Mouse (Mus musculus): ENCODE data around the gene Trak1. TPM values are rescaled to one million over a fixed set of nuclear protein-coding genes. Genes with fewer than 3 reads are reported as not detected.

Trak1 gene
- polyA plus RNA-seq (2012; ENCODE audit: insufficient read depth, insufficient read length, missing spikeins), result 64.3 and 66.0 TPM in 2 replicates

DNA sequence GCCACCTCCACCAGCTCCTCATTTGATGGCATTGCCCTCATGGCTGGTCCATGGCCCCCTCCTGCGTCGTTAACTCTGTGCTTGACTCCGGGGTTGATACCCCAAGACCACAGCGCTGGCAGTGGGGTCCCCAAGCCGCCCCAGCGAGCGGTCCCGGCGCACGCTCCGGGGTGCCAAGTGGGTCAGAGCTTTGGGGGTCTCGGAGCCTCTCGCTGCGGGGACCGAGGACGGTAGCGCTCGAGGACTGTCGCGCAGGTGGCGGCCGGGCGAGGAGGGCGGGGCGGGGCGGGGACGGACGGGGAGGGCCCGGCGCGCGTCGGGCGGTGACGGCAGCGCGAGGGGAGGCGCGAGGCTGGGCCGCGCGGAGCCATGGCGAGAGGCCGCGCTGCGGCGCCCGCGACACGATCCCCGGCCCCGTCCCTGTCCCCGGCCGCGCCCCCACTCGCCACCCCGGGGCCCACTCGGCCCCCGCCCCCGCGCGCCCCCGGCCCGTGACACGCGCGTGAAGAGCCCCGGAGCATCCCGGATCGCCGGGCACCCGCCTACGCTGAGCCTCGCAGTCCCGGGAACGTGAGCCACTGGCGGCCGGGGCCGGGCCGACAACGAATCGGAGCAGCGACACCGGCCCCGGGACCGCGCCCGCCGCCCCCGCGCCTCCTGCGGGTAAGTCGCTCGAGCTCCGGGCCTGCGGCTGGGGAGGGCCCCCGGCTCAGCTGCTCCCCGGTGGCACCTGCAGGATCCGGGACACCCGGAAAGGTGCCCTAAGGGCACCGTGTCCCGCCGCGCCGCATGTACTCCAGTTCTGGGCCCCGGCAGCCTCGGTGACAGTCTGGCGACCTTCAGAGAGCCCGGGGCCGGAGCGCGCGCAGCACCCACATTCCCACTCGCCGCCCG lies at the start of gene Trak1:
TSS of gene Trak1 (plus strand) at position 332 of the 894 bp plus-strand sequence.
- Histone ChIP-seq H3K4me1 (ENCODE audit: control insufficient read depth, insufficient read depth, insufficient read length, low read length) (peaks cover 26% of the 10 kb centered on the region), H3K27ac (replicated peaks; ENCODE audit: low read depth, low read length) (peak within 1 kb of the TSS; percentile 94), H3K4me3 (ENCODE audit: insufficient read depth, low read depth, low read length) (peak within 1 kb of the TSS; percentile 97)

DNA sequence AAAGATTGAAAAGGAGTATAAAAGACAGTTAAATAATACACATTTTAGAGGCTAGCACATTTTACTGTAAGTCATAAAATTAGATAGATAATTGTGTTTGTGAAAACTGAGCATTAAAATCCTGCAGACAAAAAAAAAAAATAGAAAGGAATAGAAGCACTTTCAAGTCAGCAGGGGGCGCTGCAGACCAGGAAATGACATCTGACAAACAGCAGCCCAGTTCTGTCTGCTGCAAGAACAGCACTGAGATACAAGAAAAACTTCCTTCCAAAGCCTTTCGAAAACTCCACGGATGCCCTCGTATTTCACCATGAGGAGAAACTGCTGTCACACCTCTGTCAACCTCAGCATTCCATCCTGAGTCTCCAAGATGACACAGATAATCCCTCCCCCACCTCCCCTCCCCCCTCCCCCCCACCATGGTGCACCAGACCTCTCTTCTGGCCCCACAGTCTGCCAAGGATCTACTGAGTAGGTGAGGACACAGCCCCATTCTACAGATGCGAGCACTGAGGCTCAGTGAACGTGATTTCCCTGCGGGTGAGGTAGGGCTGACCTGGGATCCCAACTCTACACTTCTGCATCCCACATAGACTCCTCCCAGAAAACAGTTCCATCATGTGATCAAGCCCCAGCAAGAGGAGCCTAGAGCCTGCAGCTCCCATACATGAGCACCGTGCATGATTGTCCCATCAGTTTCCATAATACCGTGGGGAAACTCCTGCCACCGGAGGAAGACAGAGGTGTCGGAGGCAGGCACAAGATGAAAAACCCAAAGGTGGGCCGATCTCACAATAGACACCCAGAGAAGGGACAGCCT lies 49.1 kb upstream of the Trak1 start:
- Histone ChIP-seq H3K27ac (replicated peaks; ENCODE audit: low read depth, low read length) (no peak overlapping the region), H3K4me3 (ENCODE audit: insufficient read depth, low read depth, low read length) (no peak overlapping the region)

DNA sequence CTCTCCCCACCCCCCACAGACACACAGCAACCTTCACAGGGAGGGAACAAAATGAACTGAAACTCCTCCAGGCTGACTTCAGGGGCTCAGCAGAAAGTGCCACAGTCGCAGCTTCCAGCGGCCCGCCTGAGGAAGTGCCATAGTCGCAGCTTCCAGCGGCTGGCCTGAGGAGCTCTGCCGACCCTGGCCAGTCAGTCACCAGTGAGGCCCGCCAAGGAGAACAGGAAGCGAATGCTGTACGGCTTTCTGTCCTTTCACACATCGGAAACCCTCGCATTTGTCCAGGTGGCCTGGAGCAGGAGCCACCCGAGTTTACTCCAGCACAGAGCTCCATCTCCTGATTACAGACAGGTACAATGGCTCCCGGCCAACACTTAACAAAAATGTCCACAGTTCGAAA lies 47.5 kb upstream of the Trak1 start:
- no peaks in the 10 kb centered on the region for H3K4me1 ChIP-seq (ENCODE audit: control insufficient read depth, insufficient read depth, insufficient read length, low read length)
- H3K4me3 ChIP-seq (ENCODE audit: insufficient read depth, low read depth, low read length), result no peak overlapping the region
- H3K27ac ChIP-seq (replicated peaks; ENCODE audit: low read depth, low read length), result no peak overlapping the region

More for the DNA sequence above, 49.1 kb upstream of the Trak1 start:
- H3K4me1 ChIP-seq (ENCODE audit: control insufficient read depth, insufficient read depth, insufficient read length, low read length), result no peaks in the 10 kb centered on the region

DNA sequence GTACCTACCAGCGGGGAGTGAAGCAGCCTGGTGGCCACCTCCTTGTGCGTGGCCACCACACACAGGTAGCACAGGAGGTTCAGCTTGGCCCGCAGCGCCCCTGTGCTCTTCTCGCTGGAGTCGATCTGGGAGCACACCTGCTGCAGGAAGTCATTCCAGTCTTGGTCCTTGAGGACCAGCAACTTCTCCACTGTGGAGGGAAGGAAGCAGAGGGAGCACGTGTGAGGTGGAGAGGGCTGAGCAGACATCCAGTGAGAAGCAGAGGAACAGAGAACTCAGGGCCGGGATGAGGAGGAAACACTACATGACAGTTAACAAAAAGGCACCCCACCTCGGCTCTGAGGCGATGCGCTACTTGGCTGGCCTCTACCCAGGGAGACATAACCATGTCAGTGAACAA lies 46.4 kb upstream of the Trak1 start:
- no peak overlapping the region for H3K4me3 ChIP-seq (ENCODE audit: insufficient read depth, low read depth, low read length)
- H3K4me1 ChIP-seq (ENCODE audit: control insufficient read depth, insufficient read depth, insufficient read length, low read length), result no peaks in the 10 kb centered on the region
- no peak overlapping the region for H3K27ac ChIP-seq (replicated peaks; ENCODE audit: low read depth, low read length)

DNA sequence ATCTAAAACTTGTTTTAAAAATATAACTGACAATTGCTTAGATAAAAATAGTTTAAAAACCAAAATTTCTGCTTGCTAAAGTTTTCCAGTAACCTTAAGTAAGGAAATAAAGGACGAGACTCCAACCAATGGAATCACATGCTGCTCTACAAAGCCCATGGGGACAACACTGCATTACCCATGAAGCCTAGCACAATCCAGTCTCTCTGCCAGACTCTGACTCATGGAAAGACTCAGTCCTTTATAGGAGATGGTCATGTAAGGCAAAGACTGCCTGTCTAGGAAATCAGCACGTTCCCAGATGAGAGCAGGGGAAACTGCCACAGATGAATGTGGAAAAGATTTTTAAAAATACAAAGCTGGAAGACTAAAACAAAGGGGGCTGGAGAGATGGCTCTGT lies 43.3 kb upstream of the Trak1 start:
- 0 out of 2 replicates have a peak overlapping the region, but pooled peaks have one; percentile 32 for H3K27ac ChIP-seq (replicated peaks; ENCODE audit: low read depth, low read length)
- H3K4me3 ChIP-seq (ENCODE audit: insufficient read depth, low read depth, low read length), result no peak overlapping the region
- no peaks in the 10 kb centered on the region for H3K4me1 ChIP-seq (ENCODE audit: control insufficient read depth, insufficient read depth, insufficient read length, low read length)

DNA sequence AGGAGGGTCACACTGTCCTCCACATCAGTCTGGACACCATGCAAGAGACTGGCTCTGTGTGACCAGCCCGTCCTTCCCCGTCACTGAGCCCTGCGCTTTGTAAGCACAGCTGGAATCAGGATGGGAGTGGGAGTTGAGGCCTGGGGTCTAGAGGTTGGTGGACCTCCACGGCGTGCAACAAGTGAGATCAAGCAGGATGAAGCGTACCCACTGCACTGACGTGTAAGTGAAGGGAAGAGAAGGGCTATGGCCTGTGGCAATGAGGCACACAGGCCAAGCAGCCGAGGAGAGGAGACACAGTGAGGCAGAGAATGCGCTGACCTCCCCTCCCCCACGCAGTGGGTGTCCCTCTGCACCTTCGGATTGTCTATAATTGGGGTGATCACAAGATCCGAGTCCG lies 42.5 kb upstream of the Trak1 start:
- H3K4me1 ChIP-seq (ENCODE audit: control insufficient read depth, insufficient read depth, insufficient read length, low read length), result no peaks in the 10 kb centered on the region
- no peak overlapping the region for H3K27ac ChIP-seq (replicated peaks; ENCODE audit: low read depth, low read length)

DNA sequence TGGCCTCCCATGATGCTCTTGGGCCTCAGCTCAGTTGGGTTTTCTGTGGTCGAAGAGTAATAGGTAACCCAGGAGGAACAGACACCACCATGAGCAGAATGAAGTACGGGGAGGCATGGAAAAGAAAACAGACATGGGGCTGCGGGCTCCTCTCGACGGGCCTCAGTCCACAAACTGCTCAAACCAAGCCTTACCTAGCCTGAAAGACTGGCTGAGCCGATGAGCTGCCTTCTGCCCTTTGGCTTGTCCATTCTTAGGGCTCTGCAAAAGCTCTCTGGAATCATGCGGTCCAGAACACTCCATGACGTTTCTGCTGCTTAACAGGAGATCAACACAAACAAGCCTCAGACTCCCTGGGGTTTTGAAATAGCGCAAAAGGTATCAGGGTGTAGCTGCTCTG lies 40.2 kb upstream of the Trak1 start:
- Histone ChIP-seq H3K4me3 (ENCODE audit: insufficient read depth, low read depth, low read length) (no peak overlapping the region), H3K4me1 (ENCODE audit: control insufficient read depth, insufficient read depth, insufficient read length, low read length) (no peaks in the 10 kb centered on the region), H3K27ac (replicated peaks; ENCODE audit: low read depth, low read length) (no peak overlapping the region)

More for the DNA sequence above, 42.5 kb upstream of the Trak1 start:
- H3K4me3 ChIP-seq (ENCODE audit: insufficient read depth, low read depth, low read length), result no peak overlapping the region

DNA sequence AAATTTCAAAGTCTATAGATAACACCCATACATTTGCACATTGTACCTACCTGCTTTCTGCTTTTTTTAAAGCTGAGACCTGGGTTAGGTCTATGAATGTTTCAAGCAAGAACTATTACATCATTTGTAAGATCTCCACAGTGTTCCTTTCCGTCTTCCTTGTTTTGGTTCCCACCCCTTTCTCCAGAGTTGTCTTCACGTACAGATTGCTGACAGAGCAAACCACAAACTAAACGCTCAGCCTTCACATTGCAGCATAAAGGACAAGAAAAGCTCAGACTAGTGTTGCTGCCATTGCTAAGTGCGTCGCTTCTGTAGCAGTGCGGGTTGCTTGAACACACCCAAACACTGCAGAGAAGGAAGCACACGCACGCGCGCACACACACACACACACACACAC lies 32.0 kb upstream of the Trak1 start:
- no peaks in the 10 kb centered on the region for H3K4me1 ChIP-seq (ENCODE audit: control insufficient read depth, insufficient read depth, insufficient read length, low read length)
- no peak overlapping the region for H3K4me3 ChIP-seq (ENCODE audit: insufficient read depth, low read depth, low read length)
- no peak overlapping the region for H3K27ac ChIP-seq (replicated peaks; ENCODE audit: low read depth, low read length)

DNA sequence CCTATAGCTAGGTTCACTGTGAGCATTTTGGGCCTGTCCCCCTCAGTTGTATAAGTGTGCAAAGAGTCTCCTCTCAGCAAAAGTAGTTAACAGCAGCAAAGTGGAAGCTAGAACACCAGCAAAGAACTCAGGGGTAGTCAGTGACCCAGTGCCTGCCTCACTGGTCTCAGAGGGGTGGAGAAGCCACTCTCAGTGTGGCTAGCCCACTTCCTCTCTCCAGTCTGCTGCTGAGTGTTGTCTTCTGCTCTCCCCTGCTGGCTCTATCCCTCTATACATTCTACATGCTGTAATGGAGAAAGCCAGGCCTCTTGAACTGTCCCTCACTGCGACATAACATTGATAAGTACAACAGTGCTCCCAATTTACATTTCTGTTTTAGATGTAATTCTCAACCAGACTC lies 26.2 kb upstream of the Trak1 start:
- H3K4me1 ChIP-seq (ENCODE audit: control insufficient read depth, insufficient read depth, insufficient read length, low read length), result no peaks in the 10 kb centered on the region
- no peak overlapping the region for H3K27ac ChIP-seq (replicated peaks; ENCODE audit: low read depth, low read length)
- no peak overlapping the region for H3K4me3 ChIP-seq (ENCODE audit: insufficient read depth, low read depth, low read length)

DNA sequence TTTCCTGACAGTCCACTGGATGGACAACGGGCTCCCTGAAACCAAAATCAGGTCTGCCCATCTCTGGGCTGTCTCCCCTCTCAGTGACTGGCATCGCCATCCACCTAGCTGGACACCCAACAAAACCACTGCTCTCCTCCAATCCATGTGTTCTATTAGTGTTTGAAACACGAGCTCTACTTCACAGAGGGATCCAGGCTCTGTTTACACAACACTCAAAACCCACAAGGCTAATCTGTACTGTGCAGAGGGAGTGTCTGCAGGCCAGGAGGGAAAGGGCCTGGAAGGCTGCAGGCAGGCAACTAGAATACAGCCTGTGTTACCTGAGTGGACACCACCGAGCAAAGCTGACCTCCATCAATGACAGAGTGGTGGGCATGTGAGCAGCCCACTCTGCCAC lies 25.7 kb upstream of the Trak1 start:
- Histone ChIP-seq H3K4me1 (ENCODE audit: control insufficient read depth, insufficient read depth, insufficient read length, low read length) (no peaks in the 10 kb centered on the region), H3K4me3 (ENCODE audit: insufficient read depth, low read depth, low read length) (no peak overlapping the region), H3K27ac (replicated peaks; ENCODE audit: low read depth, low read length) (no peak overlapping the region)

DNA sequence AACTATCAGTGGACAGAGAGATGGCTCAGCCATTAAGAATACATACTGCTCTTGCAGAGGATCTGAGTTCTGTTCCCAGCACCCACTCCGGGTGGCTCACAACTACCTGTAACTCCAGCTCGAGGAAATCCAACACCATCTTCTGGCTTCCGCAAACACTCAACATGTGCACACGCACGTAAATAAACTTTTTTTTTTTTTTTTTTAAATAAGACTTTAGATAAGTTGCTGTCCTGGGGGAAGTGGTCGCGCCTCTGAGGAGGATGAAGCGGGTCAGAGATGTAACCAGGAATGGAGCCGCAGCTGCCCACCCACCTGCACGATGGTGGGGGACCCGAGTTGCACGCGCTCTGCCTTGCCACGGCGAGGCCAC lies 20.6 kb upstream of the Trak1 start:
- Histone ChIP-seq H3K4me3 (ENCODE audit: insufficient read depth, low read depth, low read length) (peak overlapping the region; percentile 83), H3K27ac (replicated peaks; ENCODE audit: low read depth, low read length) (no peak overlapping the region), H3K4me1 (ENCODE audit: control insufficient read depth, insufficient read depth, insufficient read length, low read length) (no peaks in the 10 kb centered on the region; the same call in 1 of the 2 replicates)

DNA sequence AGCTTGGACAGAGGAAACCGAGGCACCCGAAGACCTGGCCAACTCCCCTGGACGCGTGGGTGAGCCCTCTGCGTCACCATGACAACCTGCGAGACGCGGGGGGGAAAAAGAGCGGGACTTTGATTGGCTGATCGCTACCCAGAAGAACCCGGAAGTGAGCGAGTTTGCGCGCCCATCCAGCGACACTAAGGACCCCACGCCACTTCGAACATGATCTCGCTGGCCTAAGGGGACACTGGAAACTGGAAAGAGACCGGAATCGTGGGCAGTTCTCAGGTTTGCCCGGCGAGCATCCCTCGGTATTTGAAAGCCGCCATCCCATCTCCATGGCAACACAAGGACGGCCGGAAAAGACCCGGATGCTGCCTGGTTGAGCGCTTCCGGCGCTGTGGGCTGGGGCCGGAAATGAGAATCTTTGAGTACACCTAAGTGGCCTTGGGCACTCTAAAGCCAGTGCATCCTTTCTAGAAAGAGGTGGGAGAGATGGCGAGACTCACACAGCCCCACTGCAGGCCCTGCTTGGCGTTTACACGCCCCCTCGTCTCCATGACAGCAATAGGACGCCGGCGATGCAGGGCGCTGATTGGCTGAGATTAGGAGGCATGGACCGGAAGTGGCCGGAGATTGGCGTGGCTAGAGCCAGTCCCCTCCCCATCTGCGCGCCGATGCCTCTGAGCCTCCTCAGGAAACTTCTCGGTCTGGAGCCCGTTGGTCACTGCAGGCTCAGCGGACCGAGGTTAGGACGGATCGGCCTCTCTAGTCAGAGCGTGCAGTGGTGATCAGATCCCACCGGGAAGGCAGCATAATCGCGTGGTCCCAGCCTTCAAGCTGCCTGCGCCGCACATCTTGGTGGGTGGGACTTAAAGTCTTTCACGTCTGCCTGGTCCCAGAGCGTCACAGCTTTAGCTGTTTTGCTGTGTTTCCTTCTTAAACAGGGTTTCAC lies 19.9 kb upstream of the Trak1 start, which contains the start of gene Ulk4:
TSS of gene Ulk4 (minus strand) at position 80 of the 943 bp plus-strand sequence.
- H3K4me1 ChIP-seq (ENCODE audit: control insufficient read depth, insufficient read depth, insufficient read length, low read length), result no peaks in the 10 kb centered on the region; the same call in 1 of the 2 replicates

DNA sequence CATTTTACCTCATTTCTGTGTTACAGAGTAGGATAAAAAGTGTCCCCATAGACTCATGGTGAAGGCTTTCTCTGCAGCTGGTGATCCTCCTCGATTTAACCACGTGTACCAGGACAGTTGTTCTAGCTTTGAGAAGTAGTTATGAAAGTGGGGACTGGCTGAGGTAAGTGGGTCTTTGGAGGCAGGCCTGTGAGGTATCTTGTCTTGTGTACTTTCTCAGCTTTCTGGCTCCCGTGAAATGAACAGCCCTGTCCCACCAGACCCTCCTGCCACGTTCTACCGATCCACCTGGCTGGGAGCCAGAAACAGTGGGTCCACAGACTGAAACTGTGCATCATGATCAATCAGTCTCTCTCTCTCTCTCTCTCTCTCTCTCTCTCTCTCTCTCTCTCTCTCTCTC lies 18.1 kb upstream of the Trak1 start:
- Histone ChIP-seq H3K4me1 (ENCODE audit: control insufficient read depth, insufficient read depth, insufficient read length, low read length) (no peaks in the 10 kb centered on the region; the same call in 1 of the 2 replicates), H3K27ac (replicated peaks; ENCODE audit: low read depth, low read length) (no peak overlapping the region), H3K4me3 (ENCODE audit: insufficient read depth, low read depth, low read length) (no peak overlapping the region)

More for the DNA sequence above, 19.9 kb upstream of the Trak1 start, which contains the start of gene Ulk4:
- Histone ChIP-seq H3K4me3 (ENCODE audit: insufficient read depth, low read depth, low read length) (peak within 1 kb of the TSS; percentile 83), H3K27ac (replicated peaks; ENCODE audit: low read depth, low read length) (peak within 1 kb of the TSS; percentile 49)

DNA sequence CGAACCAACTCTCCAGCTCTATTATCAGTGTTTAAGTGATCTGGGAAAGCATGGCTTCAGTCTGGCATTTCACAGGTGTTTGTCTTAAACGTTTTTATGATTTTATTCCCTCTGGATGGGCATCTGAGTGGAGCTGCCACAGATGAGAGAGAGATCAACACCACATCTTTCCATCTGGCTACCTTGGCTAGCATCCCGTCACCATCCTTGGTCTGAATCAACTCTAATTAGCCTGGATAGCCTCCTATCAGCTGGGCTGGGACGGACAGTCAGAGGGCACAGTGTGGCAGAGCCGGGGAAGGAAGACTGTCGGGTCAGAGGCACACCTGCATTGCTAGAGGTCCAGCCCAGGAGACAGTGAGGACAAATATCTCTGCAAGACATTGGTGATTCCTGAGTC lies 15.4 kb upstream of the Trak1 start:
- Histone ChIP-seq H3K4me1 (ENCODE audit: control insufficient read depth, insufficient read depth, insufficient read length, low read length) (no peaks in the 10 kb centered on the region; the same call in 1 of the 2 replicates), H3K4me3 (ENCODE audit: insufficient read depth, low read depth, low read length) (no peak overlapping the region), H3K27ac (replicated peaks; ENCODE audit: low read depth, low read length) (no peak overlapping the region)

Data from brown adipose tissue, adult 24 weeks (tissue).